Mouse (Mus musculus) spleen, adult 2 months (tissue): ENCODE data around the gene Nav2. TPM values are rescaled to one million over a fixed set of nuclear protein-coding genes. Genes with fewer than 3 reads are reported as not detected.

Experiments used
- DNase-seq, 2 experiments: peaks; one replicate each; pipeline versions ENCODE4 v3.0.0 to v3.0.0-alpha.2; 2012 to 2021; ENCODE audit warnings: low spot score in 2 of 2, low read depth in 1 of 2
- H3K27ac ChIP-seq: fragments of 200-500 bp; 2 replicates; pipeline ENCODE4 v1.5.1; 2012; ENCODE audit warnings: low read length, inconsistent platforms; ENCODE audit not compliant: insufficient read depth
- H3K27me3 ChIP-seq: fragments of 200-500 bp; 2 replicates; pipeline ENCODE4 v1.6.1; 2012; ENCODE audit warnings: mild to moderate bottlenecking, moderate library complexity, low read length, inconsistent platforms; ENCODE audit not compliant: control insufficient read depth, insufficient read depth
- H3K36me3 ChIP-seq: fragments of 200-500 bp; 2 replicates; pipeline ENCODE4 v1.6.1; 2012; ENCODE audit warnings: mild to moderate bottlenecking, low read length, inconsistent platforms; ENCODE audit not compliant: control insufficient read depth, insufficient read depth
- H3K4me1 ChIP-seq: fragments of 200-500 bp; 2 replicates; pipeline ENCODE4 v1.6.1; 2011; ENCODE audit warnings: inconsistent platforms; ENCODE audit not compliant: control insufficient read depth, insufficient read depth, insufficient read length
- H3K4me3 ChIP-seq: fragments of 200-500 bp; 2 replicates; pipeline ENCODE4 v1.5.1; 2011; ENCODE audit warnings: mild to moderate bottlenecking, inconsistent platforms; ENCODE audit not compliant: insufficient read depth, insufficient read length; ENCODE audit errors: extremely low read depth
- CTCF ChIP-seq: fragments of 200-500 bp; IDR thresholded peaks from 2 replicates; pipeline ENCODE4 v1.5.1; 2011; ENCODE audit warnings: mild to moderate bottlenecking, inconsistent platforms; ENCODE audit not compliant: insufficient read depth, insufficient read length, insufficient replicate concordance; ENCODE audit errors: extremely low read depth
- POLR2A ChIP-seq: fragments of 200-500 bp; IDR thresholded peaks from 2 replicates; pipeline ENCODE4 v1.6.1; 2011; ENCODE audit warnings: low read depth, low read length, inconsistent platforms
- WGBS: fragments of 180-500 bp; shearing (Covaris S2); methylation state at CpG from one replicate; pipeline ENCODE4 v1.1.7; 2018; 5-methylcytosine and 5-hydroxymethylcytosine counted together
- polyA plus RNA-seq: library from polyadenylated mRNA; depleted of rRNA; stranded (reverse); fragments of >200 nt; gene quantifications from 2 replicates; pipeline ENCODE4 v1.2.3, GENCODE M21; 2012

Gene Nav2
- polyA plus RNA-seq, 1 experiment = 3.5 TPM

DNA sequence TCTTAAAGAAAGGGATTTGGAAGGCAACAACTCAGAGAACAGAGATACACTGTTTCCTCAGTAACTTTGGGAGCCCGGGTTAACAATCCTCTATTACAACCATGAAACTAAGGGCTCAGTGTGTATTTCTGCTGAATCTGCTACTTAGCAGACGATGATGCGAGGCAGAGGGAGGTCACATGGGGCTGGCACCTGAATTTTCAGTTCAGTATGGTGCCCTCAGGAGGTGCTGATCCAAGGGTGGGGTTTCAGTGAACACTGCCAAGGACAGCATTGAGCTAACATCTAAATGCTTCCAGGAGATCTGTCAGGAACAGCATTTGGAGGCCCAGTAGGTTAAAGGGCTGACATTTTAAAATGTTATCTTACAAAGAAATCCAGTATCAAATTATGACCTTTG lies 28.9 kb upstream of the Nav2 start:
- peaks cover 4% of the 10 kb centered on the region for H3K4me1 ChIP-seq
- H3K4me3 ChIP-seq = no peak overlapping the region
- H3K36me3 ChIP-seq = no peaks in the 10 kb centered on the region
- WGBS = 53% methylated on average over 3 of the region's 3 CpGs
- no peak for TF ChIP-seq CTCF
- TF ChIP-seq POLR2A = no peak
- no peak overlapping the region for H3K27ac ChIP-seq
- H3K27me3 ChIP-seq = peaks cover 5% of the 10 kb centered on the region; the same call in 1 of the 2 replicates
- DNase-seq = no peak

DNA sequence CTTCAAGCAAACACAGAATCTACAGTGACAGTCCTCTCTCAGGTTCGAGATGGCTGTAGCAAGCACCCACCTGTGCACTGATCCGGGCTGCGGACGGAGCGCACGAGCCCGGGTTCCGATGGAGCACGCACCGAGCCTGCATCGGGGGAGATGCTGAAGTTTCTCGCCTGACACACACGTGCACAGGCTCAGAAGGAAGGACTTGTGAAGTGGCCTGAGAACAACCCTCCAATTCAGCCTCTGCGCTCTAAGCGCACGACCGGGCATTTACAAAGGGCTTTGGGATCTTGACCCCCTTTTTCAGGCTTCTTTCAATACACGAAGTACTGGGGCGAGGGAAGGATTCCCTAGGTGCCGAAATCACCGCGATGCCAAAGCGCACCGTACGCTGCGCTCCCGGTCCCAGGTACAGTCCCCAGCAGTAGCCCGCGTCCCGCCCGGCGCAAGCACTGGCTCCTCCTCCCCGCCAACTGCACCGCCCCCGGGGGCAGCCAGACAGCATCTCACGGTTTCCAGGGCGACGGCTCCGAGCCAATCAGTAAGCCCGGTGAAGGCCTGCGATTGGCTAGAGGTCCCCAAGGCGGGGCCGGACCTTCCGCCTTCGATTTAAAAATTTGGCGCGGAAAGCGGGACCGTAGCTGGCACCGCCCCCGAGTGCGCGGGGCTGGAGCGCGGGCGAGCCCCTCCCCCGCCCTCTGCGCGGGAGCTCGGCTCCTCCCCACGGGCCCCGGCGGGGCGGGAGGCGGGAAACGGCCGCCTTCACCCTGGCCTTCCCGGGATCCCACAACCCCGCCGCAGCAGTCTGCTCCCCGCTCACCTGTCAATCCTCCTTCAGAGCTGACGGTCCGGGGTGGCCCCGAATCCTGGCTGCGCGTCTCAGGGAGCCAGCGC lies 27.7 kb upstream of the Nav2 start:
- under 1% methylated on average over 77 of the region's 77 CpGs for WGBS
- no peak overlapping the region for H3K27ac ChIP-seq

DNA sequence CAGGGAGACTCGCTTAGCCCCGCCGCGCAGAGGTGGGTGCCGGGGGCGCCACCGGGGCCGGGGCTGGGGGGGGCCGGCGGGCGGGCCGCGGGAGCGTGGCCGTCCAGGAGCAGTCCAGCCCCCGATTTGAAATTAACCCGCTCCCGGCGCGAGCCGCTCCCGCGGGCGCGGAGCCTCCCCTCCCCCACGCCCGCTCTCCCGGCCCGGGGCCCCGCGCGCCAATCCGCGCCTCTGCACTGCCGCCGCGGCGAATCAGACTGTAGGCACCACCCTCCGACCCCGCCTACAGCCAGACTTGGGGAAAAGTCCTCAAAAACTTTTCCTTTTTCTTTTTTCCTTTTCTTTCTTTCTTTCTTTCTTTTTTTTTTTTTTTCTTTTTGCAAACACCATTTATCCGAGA lies 27.0 kb upstream of the Nav2 start, which contains the start of gene E2f8:
TSS of gene E2f8 (minus strand) at position 111 of the 400 bp plus-strand sequence.
- TF ChIP-seq POLR2A = no peak
- TF ChIP-seq CTCF = no peak
- H3K4me3 ChIP-seq = peak within 1 kb of the TSS; percentile 63
- WGBS = 1% methylated on average over 41 of the region's 41 CpGs

More for the DNA sequence above, 27.7 kb upstream of the Nav2 start:
- Histone ChIP-seq H3K36me3 (no peaks in the 10 kb centered on the region), H3K4me3 (peak overlapping the region; percentile 63), H3K4me1 (peaks cover 4% of the 10 kb centered on the region), H3K27me3 (peaks cover 5% of the 10 kb centered on the region; the same call in 1 of the 2 replicates)
- TF ChIP-seq POLR2A (no peak), CTCF (no peak)
- peak; percentile 86 to 94 for DNase-seq

DNA sequence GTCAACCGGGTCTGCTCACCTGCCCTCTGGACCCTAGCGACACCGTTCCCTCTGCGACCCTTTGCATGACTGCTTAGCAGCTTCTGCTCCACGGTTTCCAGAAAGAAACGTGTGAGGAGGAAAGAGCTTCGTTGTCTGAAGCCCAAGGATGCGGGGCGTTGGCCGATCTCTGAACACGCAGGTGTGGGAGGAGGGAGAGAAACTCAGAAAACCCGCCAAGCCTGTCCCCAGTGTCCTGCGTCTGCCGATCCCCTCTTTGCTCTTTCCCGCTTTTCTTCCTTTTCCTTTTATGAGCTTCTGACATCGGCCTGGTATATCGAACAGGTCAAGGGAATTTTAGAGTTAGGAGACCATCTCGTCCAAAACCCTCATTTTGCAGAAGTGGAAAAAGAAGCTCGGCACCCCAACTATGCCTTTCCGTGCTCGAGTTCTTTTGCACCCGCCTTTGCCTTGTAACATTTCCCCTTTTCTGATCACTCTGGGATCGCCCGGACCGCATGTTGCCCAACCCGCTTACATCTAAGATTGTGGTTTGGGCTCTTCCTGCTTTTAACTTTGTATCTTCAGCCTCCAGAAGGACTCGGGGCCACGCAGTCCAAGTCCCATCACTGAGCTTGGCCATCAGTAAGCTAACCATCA lies 26.4 kb upstream of the Nav2 start:
- Histone ChIP-seq H3K4me1 (peaks cover 4% of the 10 kb centered on the region), H3K27ac (no peak overlapping the region), H3K36me3 (no peaks in the 10 kb centered on the region), H3K4me3 (peak overlapping the region; percentile 63), H3K27me3 (peaks cover 5% of the 10 kb centered on the region; the same call in 1 of the 2 replicates)
- TF ChIP-seq POLR2A (no peak), CTCF (no peak)
- under 1% methylated on average over 28 of the region's 28 CpGs for WGBS
- peak in 1 of 2 experiments; percentile 6 for DNase-seq

More for the DNA sequence above, 27.0 kb upstream of the Nav2 start, which contains the start of gene E2f8:
- DNase-seq = peak in 1 of 2 experiments; percentile 47
- Histone ChIP-seq H3K36me3 (no peaks in the 10 kb centered on the region), H3K27me3 (peaks cover 5% of the 10 kb centered on the region; the same call in 1 of the 2 replicates), H3K4me1 (peaks cover 4% of the 10 kb centered on the region), H3K27ac (no peak within 1 kb of the TSS)

DNA sequence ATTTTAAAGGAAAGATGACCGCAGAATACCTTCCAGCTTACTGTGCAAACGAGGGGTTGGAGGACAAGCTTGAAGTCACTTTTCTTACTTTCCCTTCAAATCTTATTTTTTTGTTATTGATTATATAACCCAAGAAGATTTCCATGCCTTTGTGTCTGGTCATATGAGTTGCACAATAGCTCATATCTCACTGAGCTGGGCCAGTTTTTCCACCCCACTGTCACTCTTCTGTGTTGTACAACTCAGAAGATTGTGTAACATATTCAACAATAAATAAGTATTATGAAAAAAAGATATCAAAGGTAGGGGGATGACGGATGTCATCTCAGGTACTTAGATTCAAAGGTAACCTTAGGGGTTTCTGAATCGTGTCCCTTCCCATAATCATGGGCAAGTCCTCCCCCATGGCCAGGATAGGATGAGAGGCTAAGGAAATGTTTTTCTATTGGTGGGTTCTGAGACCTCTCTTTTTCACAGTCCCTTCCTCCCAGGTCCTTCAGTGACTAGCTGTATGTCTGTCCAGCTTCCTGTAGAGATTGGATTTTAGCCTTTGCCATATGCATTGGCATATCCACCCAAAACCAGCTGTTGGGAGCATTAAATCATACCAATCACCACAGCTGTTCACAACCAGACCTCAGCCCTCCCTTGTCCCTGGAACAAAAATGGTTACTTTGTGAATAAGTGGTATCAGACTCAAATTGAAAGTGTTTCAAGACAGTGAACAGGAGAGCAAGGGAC lies 24.8 kb upstream of the Nav2 start:
- no peak for DNase-seq
- Histone ChIP-seq H3K36me3 (no peaks in the 10 kb centered on the region), H3K27me3 (peaks cover 5% of the 10 kb centered on the region; the same call in 1 of the 2 replicates), H3K27ac (no peak overlapping the region), H3K4me1 (peaks cover 4% of the 10 kb centered on the region), H3K4me3 (no peak overlapping the region)
- TF ChIP-seq POLR2A (no peak), CTCF (no peak)
- WGBS = 86% methylated on average over 4 of the region's 4 CpGs

DNA sequence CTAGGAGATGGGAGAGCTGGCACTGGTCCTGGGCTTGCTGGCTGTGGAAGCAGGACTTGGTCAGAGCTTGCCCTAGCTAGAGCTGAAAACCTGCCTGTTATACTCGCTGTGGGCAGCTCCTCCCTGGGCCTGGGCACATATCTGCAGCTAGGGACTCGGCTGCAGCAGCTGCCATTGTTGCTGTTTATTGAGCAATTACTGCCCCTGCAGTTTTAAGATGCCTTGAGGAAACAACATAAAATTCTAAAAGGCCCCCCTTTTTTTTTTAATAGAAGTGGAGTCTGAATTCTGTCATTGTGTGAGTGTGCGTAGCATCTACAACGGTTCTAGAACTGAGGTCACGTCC lies 24.3 kb upstream of the Nav2 start:
- Histone ChIP-seq H3K4me3 (no peak overlapping the region), H3K27me3 (peaks cover 5% of the 10 kb centered on the region; the same call in 1 of the 2 replicates), H3K36me3 (no peaks in the 10 kb centered on the region), H3K4me1 (peaks cover 4% of the 10 kb centered on the region), H3K27ac (no peak overlapping the region)
- WGBS = 87% methylated on average over 5 of the region's 5 CpGs
- TF ChIP-seq CTCF (no peak), POLR2A (no peak)
- DNase-seq = no peak
